Mouse (Mus musculus): ENCODE measurements around the gene Ahnak. TPM values are rescaled to one million over a fixed set of nuclear protein-coding genes. Genes with fewer than 3 reads are reported as not detected.

Gene Ahnak
- polyA plus RNA-seq, 1 experiment from 2014 or later = 4.5 TPM

GRCm38 (mm10) chr19:8945251-8945650 is 43.8 kb upstream of the Ahnak start:
- H3K9me3 ChIP-seq (ENCODE audit: control insufficient read depth, low read length) = no peaks in the 10 kb centered on the region
- DNase-seq (ENCODE audit: low spot score) = no peak
- H3K36me3 ChIP-seq (ENCODE audit: control insufficient read depth, insufficient read depth, low read length) = peaks cover 30% of the 10 kb centered on the region
- no peaks in the 10 kb centered on the region for H3K27me3 ChIP-seq (ENCODE audit: control insufficient read depth, insufficient read depth, low read length)
- H3K27ac ChIP-seq (ENCODE audit: low read depth, low read length) = no peak overlapping the region
- H3K9ac ChIP-seq (ENCODE audit: low read length) = no peak overlapping the region
- WGBS = 86% methylated on average over 6 of the region's 6 CpGs
- no peak for ATAC-seq (ENCODE audit: insufficient read depth, low FRiP score, low TSS enrichment)
- H3K4me3 ChIP-seq (ENCODE audit: low read depth, low read length) = no peak overlapping the region
- H3K4me2 ChIP-seq (ENCODE audit: low read depth) = no peak overlapping the region
- H3K4me1 ChIP-seq (ENCODE audit: control insufficient read depth, insufficient read depth, low read length) = peaks cover 9% of the 10 kb centered on the region; the same call in 1 of the 2 replicates

DNA sequence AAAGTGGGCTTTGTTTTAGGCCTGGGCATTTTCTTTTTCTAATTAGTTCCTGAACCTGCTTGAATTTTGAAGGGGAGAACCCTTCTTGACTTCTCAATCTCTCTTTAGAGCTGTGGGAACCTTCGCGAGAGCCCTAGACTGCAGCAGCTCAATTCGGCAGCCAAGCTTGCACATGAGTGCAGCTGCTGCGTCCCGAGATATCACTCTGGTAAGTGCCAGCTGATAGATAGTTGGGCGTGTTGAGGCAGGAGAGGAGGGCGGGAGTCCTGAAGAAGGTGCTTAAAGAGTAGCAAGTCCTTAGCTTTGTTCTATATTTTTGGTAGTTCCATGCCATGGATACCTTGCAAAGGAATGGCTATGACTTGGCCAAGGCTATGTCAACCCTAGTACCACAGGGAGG is 42.2 kb upstream of the Ahnak start:
- ATAC-seq (ENCODE audit: insufficient read depth, low FRiP score, low TSS enrichment) = no peak
- Histone ChIP-seq H3K9me3 (ENCODE audit: control insufficient read depth, low read length) (no peaks in the 10 kb centered on the region), H3K27ac (ENCODE audit: low read depth, low read length) (no peak overlapping the region), H3K36me3 (ENCODE audit: control insufficient read depth, insufficient read depth, low read length) (peaks cover 36% of the 10 kb centered on the region), H3K4me2 (ENCODE audit: low read depth) (no peak overlapping the region), H3K4me3 (ENCODE audit: low read depth, low read length) (no peak overlapping the region), H3K4me1 (ENCODE audit: control insufficient read depth, insufficient read depth, low read length) (peaks cover 6% of the 10 kb centered on the region; the same call in 1 of the 2 replicates), H3K9ac (ENCODE audit: low read length) (no peak overlapping the region), H3K27me3 (ENCODE audit: control insufficient read depth, insufficient read depth, low read length) (no peaks in the 10 kb centered on the region)
- 95% methylated on average over 7 of the region's 7 CpGs for WGBS
- no peak for DNase-seq (ENCODE audit: low spot score)

DNA sequence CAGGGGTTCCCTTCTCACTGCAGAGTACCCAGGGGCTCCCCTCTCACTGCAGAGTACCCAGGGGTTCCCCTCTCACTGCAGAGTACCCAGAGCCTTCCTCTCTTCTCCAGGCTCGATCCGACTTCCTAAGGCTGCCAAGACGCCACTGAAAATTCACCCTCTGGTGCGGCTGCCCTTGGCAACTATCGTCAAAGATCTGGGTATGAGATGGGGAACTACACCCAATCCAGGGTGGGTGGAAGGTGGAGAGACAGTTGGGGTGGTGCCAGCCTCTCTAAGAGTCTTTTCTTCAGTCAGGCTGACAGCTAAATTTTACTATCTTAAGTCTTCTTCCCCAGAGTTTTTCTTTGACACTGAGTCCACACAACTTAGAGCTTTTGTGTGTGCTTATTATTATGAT is 38.9 kb upstream of the Ahnak start:
- no peak overlapping the region for H3K4me3 ChIP-seq (ENCODE audit: low read depth, low read length)
- WGBS = 91% methylated on average over 5 of the region's 5 CpGs
- H3K4me2 ChIP-seq (ENCODE audit: low read depth) = no peak overlapping the region
- no peak for ATAC-seq (ENCODE audit: insufficient read depth, low FRiP score, low TSS enrichment)
- no peak for DNase-seq (ENCODE audit: low spot score)
- no peaks in the 10 kb centered on the region; the same call in 1 of the 2 replicates for H3K4me1 ChIP-seq (ENCODE audit: control insufficient read depth, insufficient read depth, low read length)
- H3K9ac ChIP-seq (ENCODE audit: low read length) = no peak overlapping the region
- H3K9me3 ChIP-seq (ENCODE audit: control insufficient read depth, low read length) = no peaks in the 10 kb centered on the region
- H3K27ac ChIP-seq (ENCODE audit: low read depth, low read length) = no peak overlapping the region
- H3K36me3 ChIP-seq (ENCODE audit: control insufficient read depth, insufficient read depth, low read length) = peaks cover 36% of the 10 kb centered on the region
- no peaks in the 10 kb centered on the region for H3K27me3 ChIP-seq (ENCODE audit: control insufficient read depth, insufficient read depth, low read length)

GRCm38 (mm10) chr19:8952241-8952640 is 36.8 kb upstream of the Ahnak start:
- Histone ChIP-seq H3K9ac (ENCODE audit: low read length) (no peak overlapping the region; the same call in 1 of the 2 replicates), H3K4me3 (ENCODE audit: low read depth, low read length) (no peak overlapping the region), H3K4me1 (ENCODE audit: control insufficient read depth, insufficient read depth, low read length) (no peaks in the 10 kb centered on the region), H3K9me3 (ENCODE audit: control insufficient read depth, low read length) (no peaks in the 10 kb centered on the region), H3K27ac (ENCODE audit: low read depth, low read length) (peak overlapping the region; percentile 72; the same call in 1 of the 2 replicates), H3K27me3 (ENCODE audit: control insufficient read depth, insufficient read depth, low read length) (no peaks in the 10 kb centered on the region), H3K36me3 (ENCODE audit: control insufficient read depth, insufficient read depth, low read length) (peaks cover 22% of the 10 kb centered on the region), H3K4me2 (ENCODE audit: low read depth) (no peak overlapping the region)
- no peak for DNase-seq (ENCODE audit: low spot score)
- no peak for ATAC-seq (ENCODE audit: insufficient read depth, low FRiP score, low TSS enrichment)
- WGBS = 90% methylated on average over 9 of the region's 9 CpGs

- ATAC-seq (ENCODE audit: insufficient read depth, low FRiP score, low TSS enrichment) (peak; percentile 95), DNase-seq (ENCODE audit: low spot score) (peak; percentile 91)
- Histone ChIP-seq H3K27me3 (ENCODE audit: control insufficient read depth, insufficient read depth, low read length) (no peaks in the 10 kb centered on the region), H3K9ac (ENCODE audit: low read length) (peak within 1 kb of the TSS; percentile 71), H3K4me1 (ENCODE audit: control insufficient read depth, insufficient read depth, low read length) (no peaks in the 10 kb centered on the region), H3K4me3 (ENCODE audit: low read depth, low read length) (peak within 1 kb of the TSS; percentile 52), H3K27ac (ENCODE audit: low read depth, low read length) (peak within 1 kb of the TSS; percentile 72), H3K36me3 (ENCODE audit: control insufficient read depth, insufficient read depth, low read length) (peaks cover 15% of the 10 kb centered on the region), H3K9me3 (ENCODE audit: control insufficient read depth, low read length) (no peaks in the 10 kb centered on the region), H3K4me2 (ENCODE audit: low read depth) (peak within 1 kb of the TSS; percentile 82)
- WGBS = 4% methylated on average over 46 of the region's 46 CpGs
Observed at GRCm38 (mm10) chr19:8953135-8954039, 35.7 kb upstream of the Ahnak start, which contains the start of gene Tut1. Tut1 (plus strand) TSS chr19:8953847.

- DNase-seq (ENCODE audit: low spot score) = no peak
Observed at GRCm38 (mm10) chr19:8954171-8954570, 34.9 kb upstream of the Ahnak start.

GRCm38 (mm10) chr19:8962256-8962655 is 26.8 kb upstream of the Ahnak start:
- no peak for ATAC-seq (ENCODE audit: insufficient read depth, low FRiP score, low TSS enrichment)
- Histone ChIP-seq H3K27ac (ENCODE audit: low read depth, low read length) (no peak overlapping the region), H3K9me3 (ENCODE audit: control insufficient read depth, low read length) (no peaks in the 10 kb centered on the region), H3K36me3 (ENCODE audit: control insufficient read depth, insufficient read depth, low read length) (peaks cover 28% of the 10 kb centered on the region), H3K4me1 (ENCODE audit: control insufficient read depth, insufficient read depth, low read length) (no peaks in the 10 kb centered on the region), H3K4me3 (ENCODE audit: low read depth, low read length) (no peak overlapping the region), H3K4me2 (ENCODE audit: low read depth) (no peak overlapping the region), H3K9ac (ENCODE audit: low read length) (no peak overlapping the region), H3K27me3 (ENCODE audit: control insufficient read depth, insufficient read depth, low read length) (no peaks in the 10 kb centered on the region)
- 86% methylated on average over 2 of the region's 2 CpGs for WGBS
- DNase-seq (ENCODE audit: low spot score) = no peak

More at GRCm38 (mm10) chr19:8954171-8954570, 34.9 kb upstream of the Ahnak start:
- 9% methylated on average over 9 of the region's 9 CpGs for WGBS
- H3K4me2 ChIP-seq (ENCODE audit: low read depth) = peak overlapping the region; percentile 82
- no peak overlapping the region for H3K27ac ChIP-seq (ENCODE audit: low read depth, low read length)
- no peaks in the 10 kb centered on the region for H3K27me3 ChIP-seq (ENCODE audit: control insufficient read depth, insufficient read depth, low read length)
- no peaks in the 10 kb centered on the region for H3K9me3 ChIP-seq (ENCODE audit: control insufficient read depth, low read length)
- no peaks in the 10 kb centered on the region for H3K4me1 ChIP-seq (ENCODE audit: control insufficient read depth, insufficient read depth, low read length)
- ATAC-seq (ENCODE audit: insufficient read depth, low FRiP score, low TSS enrichment) = no peak
- H3K36me3 ChIP-seq (ENCODE audit: control insufficient read depth, insufficient read depth, low read length) = peaks cover 11% of the 10 kb centered on the region
- H3K4me3 ChIP-seq (ENCODE audit: low read depth, low read length) = peak overlapping the region; percentile 52
- H3K9ac ChIP-seq (ENCODE audit: low read length) = peak overlapping the region; percentile 65

GRCm38 (mm10) chr19:8965075-8965474 is 24.0 kb upstream of the Ahnak start:
- Histone ChIP-seq H3K4me2 (ENCODE audit: low read depth) (no peak overlapping the region), H3K9me3 (ENCODE audit: control insufficient read depth, low read length) (no peaks in the 10 kb centered on the region), H3K36me3 (ENCODE audit: control insufficient read depth, insufficient read depth, low read length) (peaks cover 23% of the 10 kb centered on the region), H3K9ac (ENCODE audit: low read length) (no peak overlapping the region; the same call in 1 of the 2 replicates), H3K27ac (ENCODE audit: low read depth, low read length) (no peak overlapping the region), H3K4me3 (ENCODE audit: low read depth, low read length) (no peak overlapping the region), H3K27me3 (ENCODE audit: control insufficient read depth, insufficient read depth, low read length) (no peaks in the 10 kb centered on the region), H3K4me1 (ENCODE audit: control insufficient read depth, insufficient read depth, low read length) (no peaks in the 10 kb centered on the region)
- DNase-seq (ENCODE audit: low spot score) = no peak
- 87% methylated on average over 11 of the region's 11 CpGs for WGBS
- ATAC-seq (ENCODE audit: insufficient read depth, low FRiP score, low TSS enrichment) = no peak

DNA sequence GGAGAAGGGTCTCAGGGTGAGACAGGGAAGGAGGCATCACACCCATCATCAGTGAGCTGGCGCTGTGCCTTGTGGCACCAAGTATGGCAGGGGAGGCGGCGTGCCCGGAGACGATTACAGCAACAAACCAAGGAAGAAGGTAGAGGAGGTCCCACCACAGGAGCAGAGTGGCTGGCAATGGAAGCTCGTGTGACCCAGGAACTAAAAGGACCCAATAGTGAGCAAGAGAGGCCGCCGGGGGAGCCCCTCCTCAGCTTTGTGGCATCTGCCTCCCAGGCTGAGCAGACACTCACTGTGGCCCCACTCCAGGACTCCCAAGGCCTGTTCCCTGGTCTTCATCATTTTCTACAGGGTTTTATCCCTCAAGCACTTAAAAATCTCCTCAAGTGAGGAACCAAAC is 23.3 kb upstream of the Ahnak start:
- peaks cover 30% of the 10 kb centered on the region for H3K36me3 ChIP-seq (ENCODE audit: control insufficient read depth, insufficient read depth, low read length)
- DNase-seq (ENCODE audit: low spot score) (no peak), ATAC-seq (ENCODE audit: insufficient read depth, low FRiP score, low TSS enrichment) (no peak)
- H3K4me3 ChIP-seq (ENCODE audit: low read depth, low read length) = no peak overlapping the region; the same call in 1 of the 2 replicates
- H3K9me3 ChIP-seq (ENCODE audit: control insufficient read depth, low read length) = no peaks in the 10 kb centered on the region
- H3K27me3 ChIP-seq (ENCODE audit: control insufficient read depth, insufficient read depth, low read length) = no peaks in the 10 kb centered on the region
- peak overlapping the region; percentile 45 for H3K4me2 ChIP-seq (ENCODE audit: low read depth)
- no peak overlapping the region for H3K27ac ChIP-seq (ENCODE audit: low read depth, low read length)
- peak overlapping the region; percentile 35 for H3K9ac ChIP-seq (ENCODE audit: low read length)
- WGBS = 80% methylated on average over 8 of the region's 8 CpGs
- no peaks in the 10 kb centered on the region for H3K4me1 ChIP-seq (ENCODE audit: control insufficient read depth, insufficient read depth, low read length)
